Mouse (Mus musculus): ENCODE measurements around the gene Lhfp. TPM values are rescaled to one million over a fixed set of nuclear protein-coding genes. Genes with fewer than 3 reads are reported as not detected.

Lhfp gene
- polyA plus RNA-seq, 1 experiment from 2014 or later = 48.1 TPM

DNA sequence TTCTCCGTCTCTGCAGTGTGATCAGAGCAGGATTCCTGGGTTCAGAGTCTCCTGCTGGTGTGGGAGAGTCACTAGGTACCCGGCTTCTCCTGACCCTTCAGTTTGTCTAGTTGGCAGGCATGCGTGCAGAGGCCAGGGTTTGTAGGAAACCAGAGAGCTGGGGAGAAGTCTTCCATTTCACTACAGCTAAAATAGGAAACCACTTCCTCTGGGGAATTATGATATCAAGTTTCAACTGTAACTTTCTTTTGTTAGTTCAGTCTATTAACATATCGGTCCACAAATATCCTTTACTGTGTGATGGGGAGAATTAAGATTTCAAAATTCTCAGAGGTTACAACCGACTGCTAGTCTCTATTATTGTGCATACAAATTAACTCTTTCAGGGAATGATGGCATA is 5.3 kb upstream of the Lhfp start:
- Histone ChIP-seq H3K27me3 (ENCODE audit: control insufficient read depth, insufficient read depth, low read length) (no peaks in the 10 kb centered on the region; the same call in 1 of the 2 replicates), H3K27ac (replicated peaks; ENCODE audit: low read depth, low read length) (no peak overlapping the region), H3K9me3 (ENCODE audit: control insufficient read depth, low read length) (no peaks in the 10 kb centered on the region), H3K36me3 (ENCODE audit: control insufficient read depth, insufficient read depth, low read length) (no peaks in the 10 kb centered on the region), H3K4me3 (replicated peaks; ENCODE audit: low read depth, low read length) (no peak overlapping the region), H3K4me1 (ENCODE audit: control insufficient read depth, insufficient read depth, low read length) (0 out of 2 replicates have a peak, but pooled peaks cover 3% of the 10 kb centered on the region), H3K9ac (replicated peaks; ENCODE audit: low read length) (no peak overlapping the region), H3K4me2 (ENCODE audit: low read length) (no peak overlapping the region)
- DNase-seq = no peak
- WGBS = 80% methylated on average over 5 of the region's 5 CpGs
- no peak for ATAC-seq (ENCODE audit: low FRiP score, low TSS enrichment)

DNA sequence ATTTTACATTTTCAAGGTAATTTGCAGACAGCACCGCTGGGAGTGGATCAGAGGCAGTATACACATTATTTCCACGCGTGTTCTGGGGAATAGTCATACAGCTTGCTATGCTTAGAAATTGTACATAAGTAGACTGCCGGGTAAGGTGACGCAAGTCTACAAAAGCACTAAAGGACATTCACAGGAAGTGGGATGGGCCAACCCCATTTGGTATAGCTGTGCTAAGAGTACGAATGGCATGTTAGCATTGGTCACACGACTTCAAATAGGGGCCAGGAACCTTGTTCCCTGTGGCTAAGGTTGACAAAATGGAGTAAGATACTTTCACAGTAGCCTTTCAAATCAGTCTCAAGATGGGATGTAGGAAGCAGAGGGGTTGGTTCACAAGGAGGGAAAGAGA is 4.4 kb upstream of the Lhfp start:
- Histone ChIP-seq H3K9ac (replicated peaks; ENCODE audit: low read length) (no peak overlapping the region), H3K4me1 (ENCODE audit: control insufficient read depth, insufficient read depth, low read length) (0 out of 2 replicates have a peak, but pooled peaks cover 3% of the 10 kb centered on the region), H3K27me3 (ENCODE audit: control insufficient read depth, insufficient read depth, low read length) (no peaks in the 10 kb centered on the region; the same call in 1 of the 2 replicates), H3K27ac (replicated peaks; ENCODE audit: low read depth, low read length) (no peak overlapping the region), H3K9me3 (ENCODE audit: control insufficient read depth, low read length) (no peaks in the 10 kb centered on the region), H3K4me2 (ENCODE audit: low read length) (no peak overlapping the region), H3K36me3 (ENCODE audit: control insufficient read depth, insufficient read depth, low read length) (no peaks in the 10 kb centered on the region), H3K4me3 (replicated peaks; ENCODE audit: low read depth, low read length) (no peak overlapping the region)
- ATAC-seq (ENCODE audit: low FRiP score, low TSS enrichment) (no peak), DNase-seq (no peak)
- WGBS = 91% methylated on average over 7 of the region's 7 CpGs

DNA sequence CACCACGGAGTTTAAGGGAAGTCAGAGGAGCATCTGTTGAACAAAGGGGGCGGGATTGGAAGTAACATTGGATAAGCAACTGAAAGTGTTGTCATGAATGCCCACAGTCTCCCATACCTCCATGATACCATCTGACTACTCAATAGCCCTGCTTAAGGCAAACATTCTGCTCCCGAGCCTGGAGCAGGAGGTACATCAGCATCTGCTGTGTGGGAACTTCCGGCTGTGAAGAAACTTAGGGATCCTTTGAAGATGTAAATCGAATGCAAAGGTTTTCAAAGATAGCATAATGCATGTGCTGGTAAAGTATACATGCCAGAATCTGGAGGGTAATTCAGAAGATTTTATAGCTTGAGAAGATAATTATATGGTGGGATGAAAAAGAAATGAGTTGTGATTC is 2.4 kb upstream of the Lhfp start:
- no peak for DNase-seq
- no peak overlapping the region for H3K4me2 ChIP-seq (ENCODE audit: low read length)
- no peak overlapping the region for H3K9ac ChIP-seq (replicated peaks; ENCODE audit: low read length)
- 0 out of 2 replicates have a peak, but pooled peaks cover 14% of the 10 kb centered on the region for H3K4me1 ChIP-seq (ENCODE audit: control insufficient read depth, insufficient read depth, low read length)
- WGBS = 76% methylated on average over 5 of the region's 5 CpGs
- ATAC-seq (ENCODE audit: low FRiP score, low TSS enrichment) = no peak
- no peak overlapping the region for H3K27ac ChIP-seq (replicated peaks; ENCODE audit: low read depth, low read length)
- H3K27me3 ChIP-seq (ENCODE audit: control insufficient read depth, insufficient read depth, low read length) = no peaks in the 10 kb centered on the region; the same call in 1 of the 2 replicates
- H3K9me3 ChIP-seq (ENCODE audit: control insufficient read depth, low read length) = no peaks in the 10 kb centered on the region
- H3K4me3 ChIP-seq (replicated peaks; ENCODE audit: low read depth, low read length) = no peak overlapping the region
- no peaks in the 10 kb centered on the region for H3K36me3 ChIP-seq (ENCODE audit: control insufficient read depth, insufficient read depth, low read length)

DNA sequence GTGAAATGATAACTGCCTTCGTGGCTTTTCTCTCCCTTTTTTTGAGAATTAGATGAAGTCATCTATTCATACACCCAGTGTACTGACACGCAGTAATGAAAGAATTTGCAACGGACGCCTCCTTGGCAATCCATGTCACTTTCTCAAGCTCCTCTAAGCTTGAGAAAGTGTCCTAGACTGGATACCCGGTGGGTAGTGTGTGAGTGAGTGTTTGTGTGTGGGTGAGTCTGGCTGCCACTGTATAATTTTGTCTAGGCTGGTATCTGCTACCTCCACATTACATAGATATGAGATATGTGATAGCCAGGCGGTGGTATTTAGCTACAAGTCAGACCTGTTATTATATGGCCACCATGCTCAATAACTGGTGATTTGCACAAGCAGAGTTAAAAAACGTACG is 1.6 kb upstream of the Lhfp start:
- H3K9me3 ChIP-seq (ENCODE audit: control insufficient read depth, low read length) = no peaks in the 10 kb centered on the region
- no peak overlapping the region for H3K9ac ChIP-seq (replicated peaks; ENCODE audit: low read length)
- H3K36me3 ChIP-seq (ENCODE audit: control insufficient read depth, insufficient read depth, low read length) = no peaks in the 10 kb centered on the region
- no peaks in the 10 kb centered on the region; the same call in 1 of the 2 replicates for H3K27me3 ChIP-seq (ENCODE audit: control insufficient read depth, insufficient read depth, low read length)
- no peak overlapping the region for H3K4me3 ChIP-seq (replicated peaks; ENCODE audit: low read depth, low read length)
- DNase-seq (no peak), ATAC-seq (ENCODE audit: low FRiP score, low TSS enrichment) (no peak)
- H3K4me1 ChIP-seq (ENCODE audit: control insufficient read depth, insufficient read depth, low read length) = 0 out of 2 replicates have a peak, but pooled peaks cover 14% of the 10 kb centered on the region
- H3K27ac ChIP-seq (replicated peaks; ENCODE audit: low read depth, low read length) = no peak overlapping the region
- H3K4me2 ChIP-seq (ENCODE audit: low read length) = no peak overlapping the region
- WGBS = 70% methylated on average over 8 of the region's 8 CpGs

DNA sequence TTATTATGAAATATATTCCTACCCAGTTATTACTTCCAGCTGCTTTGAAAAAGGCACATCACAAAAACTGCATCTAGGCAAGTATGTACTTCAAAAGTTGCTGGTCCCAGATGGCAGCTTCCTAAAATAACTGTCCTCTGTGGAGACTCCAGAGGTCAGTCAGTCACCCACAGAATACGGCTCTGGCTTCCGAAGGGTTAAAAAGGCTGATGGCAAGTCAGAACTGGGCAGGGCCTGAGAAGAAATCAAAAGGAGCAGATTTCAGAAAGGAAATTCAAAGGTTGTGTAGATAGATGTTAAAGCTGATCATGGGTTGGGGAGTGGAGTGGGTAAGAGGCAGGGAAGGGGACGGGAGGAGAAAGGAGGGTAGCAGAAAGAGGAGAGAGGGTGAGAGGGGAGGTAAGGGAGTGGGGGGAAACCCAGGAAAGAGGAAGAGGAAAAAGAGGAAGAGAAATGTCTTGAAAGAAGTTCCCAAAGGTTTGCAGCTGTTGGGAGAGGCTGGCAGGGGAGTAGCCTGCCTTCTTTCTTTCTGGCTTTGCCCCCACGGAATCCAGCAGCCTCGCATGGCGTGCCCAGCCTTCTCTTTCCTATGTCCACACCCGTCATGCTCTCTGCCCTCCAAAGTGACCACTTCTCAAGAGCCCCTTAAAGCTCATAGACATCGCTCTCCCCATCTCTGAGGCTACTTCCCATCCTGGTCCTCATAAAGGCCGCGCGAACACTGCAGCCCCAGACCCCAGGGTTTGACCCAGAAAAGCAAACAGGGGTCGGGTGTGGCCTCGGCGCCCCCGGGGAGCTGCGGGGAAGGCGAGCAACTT is 526 bp upstream of the Lhfp start:
- H3K4me2 ChIP-seq (ENCODE audit: low read length) = peak overlapping the region; percentile 91
- peak; percentile 44; the same call in 1 of the 2 replicates for ATAC-seq (ENCODE audit: low FRiP score, low TSS enrichment)
- WGBS = 8% methylated on average over 17 of the region's 17 CpGs
- peak overlapping the region; percentile 71 for H3K9ac ChIP-seq (replicated peaks; ENCODE audit: low read length)
- H3K36me3 ChIP-seq (ENCODE audit: control insufficient read depth, insufficient read depth, low read length) = no peaks in the 10 kb centered on the region
- H3K4me3 ChIP-seq (replicated peaks; ENCODE audit: low read depth, low read length) = peak overlapping the region; percentile 61
- peak overlapping the region; percentile 67 for H3K27ac ChIP-seq (replicated peaks; ENCODE audit: low read depth, low read length)
- 0 out of 2 replicates have a peak, but pooled peaks cover 14% of the 10 kb centered on the region for H3K4me1 ChIP-seq (ENCODE audit: control insufficient read depth, insufficient read depth, low read length)
- DNase-seq = no peak
- no peaks in the 10 kb centered on the region; the same call in 1 of the 2 replicates for H3K27me3 ChIP-seq (ENCODE audit: control insufficient read depth, insufficient read depth, low read length)
- H3K9me3 ChIP-seq (ENCODE audit: control insufficient read depth, low read length) = no peaks in the 10 kb centered on the region

DNA sequence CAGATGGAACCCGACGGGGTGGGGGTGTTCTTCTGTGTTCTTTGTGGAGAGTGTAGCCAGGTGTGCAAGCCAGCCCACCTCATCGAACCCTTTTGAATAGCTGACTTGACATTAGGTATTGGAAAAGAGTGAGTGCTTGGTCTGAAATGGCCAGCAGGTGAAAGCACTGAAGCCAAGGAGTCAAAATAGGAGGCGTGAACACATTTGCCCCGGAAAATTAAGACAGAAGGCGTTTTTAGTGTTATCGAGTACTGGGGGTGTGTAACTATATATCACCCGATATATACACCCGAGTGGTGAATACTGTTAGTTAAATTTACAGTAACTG is 876 bp downstream of the Lhfp start:
- H3K27ac ChIP-seq (replicated peaks; ENCODE audit: low read depth, low read length) = no peak overlapping the region
- 27% methylated on average over 9 of the region's 9 CpGs for WGBS
- H3K9ac ChIP-seq (replicated peaks; ENCODE audit: low read length) = peak overlapping the region; percentile 71
- H3K9me3 ChIP-seq (ENCODE audit: control insufficient read depth, low read length) = no peaks in the 10 kb centered on the region
- H3K4me1 ChIP-seq (ENCODE audit: control insufficient read depth, insufficient read depth, low read length) = 0 out of 2 replicates have a peak, but pooled peaks cover 14% of the 10 kb centered on the region
- ATAC-seq (ENCODE audit: low FRiP score, low TSS enrichment) (no peak), DNase-seq (no peak)
- no peaks in the 10 kb centered on the region for H3K36me3 ChIP-seq (ENCODE audit: control insufficient read depth, insufficient read depth, low read length)
- H3K27me3 ChIP-seq (ENCODE audit: control insufficient read depth, insufficient read depth, low read length) = no peaks in the 10 kb centered on the region; the same call in 1 of the 2 replicates
- peak overlapping the region; percentile 61 for H3K4me3 ChIP-seq (replicated peaks; ENCODE audit: low read depth, low read length)
- H3K4me2 ChIP-seq (ENCODE audit: low read length) = peak overlapping the region; percentile 91

DNA sequence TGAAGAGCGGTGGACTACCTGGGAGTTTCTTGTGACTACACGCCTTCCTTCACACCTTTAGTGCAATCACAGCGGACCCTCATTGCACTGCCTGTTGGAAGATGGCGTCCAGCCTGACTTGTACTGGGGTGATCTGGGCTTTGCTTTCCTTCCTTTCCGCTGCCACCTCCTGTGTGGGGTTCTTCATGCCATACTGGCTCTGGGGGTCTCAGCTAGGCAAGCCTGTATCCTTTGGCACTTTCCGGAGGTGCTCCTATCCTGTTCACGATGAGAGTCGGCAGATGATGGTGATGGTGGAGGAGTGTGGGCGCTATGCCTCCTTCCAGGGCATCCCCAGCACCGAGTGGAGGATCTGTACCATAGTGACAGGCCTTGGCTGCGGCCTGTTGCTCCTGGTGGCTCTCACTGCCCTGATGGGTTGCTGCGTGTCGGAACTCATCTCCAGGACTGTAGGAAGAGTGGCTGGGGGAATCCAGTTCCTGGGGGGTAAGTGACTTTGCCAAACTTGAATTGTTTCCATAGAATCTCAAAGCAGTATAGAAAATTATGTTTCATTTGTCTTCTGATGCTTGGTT is 2.0 kb downstream of the Lhfp start:
- Histone ChIP-seq H3K4me1 (ENCODE audit: control insufficient read depth, insufficient read depth, low read length) (0 out of 2 replicates have a peak, but pooled peaks cover 14% of the 10 kb centered on the region), H3K4me2 (ENCODE audit: low read length) (peak overlapping the region; percentile 91), H3K36me3 (ENCODE audit: control insufficient read depth, insufficient read depth, low read length) (no peaks in the 10 kb centered on the region), H3K9ac (replicated peaks; ENCODE audit: low read length) (no peak overlapping the region), H3K4me3 (replicated peaks; ENCODE audit: low read depth, low read length) (peak overlapping the region; percentile 61), H3K9me3 (ENCODE audit: control insufficient read depth, low read length) (no peaks in the 10 kb centered on the region), H3K27ac (replicated peaks; ENCODE audit: low read depth, low read length) (no peak overlapping the region), H3K27me3 (ENCODE audit: control insufficient read depth, insufficient read depth, low read length) (no peaks in the 10 kb centered on the region; the same call in 1 of the 2 replicates)
- DNase-seq (no peak), ATAC-seq (ENCODE audit: low FRiP score, low TSS enrichment) (no peak)
- 92% methylated on average over 13 of the region's 13 CpGs for WGBS

DNA sequence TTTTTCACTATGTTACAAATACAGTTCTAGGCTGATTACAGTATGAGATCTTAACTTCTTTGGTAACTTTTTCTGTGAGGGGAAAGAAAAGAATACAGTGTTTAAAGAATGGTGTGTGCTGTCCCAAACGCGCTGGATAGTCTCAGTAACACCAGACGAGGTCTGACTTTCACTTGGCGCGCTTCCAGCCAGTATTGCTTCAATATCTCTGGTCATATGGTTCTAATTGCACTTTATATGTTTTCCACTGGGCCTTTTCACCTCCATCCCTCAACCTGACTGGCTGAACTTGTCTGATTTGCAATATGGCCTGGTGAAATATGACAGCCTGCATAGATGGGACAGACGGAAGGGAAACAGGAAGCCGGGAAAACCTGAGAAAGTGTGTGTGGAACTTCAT is 2.9 kb downstream of the Lhfp start:
- peak; percentile 30 for DNase-seq
- H3K4me1 ChIP-seq (ENCODE audit: control insufficient read depth, insufficient read depth, low read length) = 0 out of 2 replicates have a peak, but pooled peaks cover 11% of the 10 kb centered on the region
- H3K27me3 ChIP-seq (ENCODE audit: control insufficient read depth, insufficient read depth, low read length) = no peaks in the 10 kb centered on the region
- H3K27ac ChIP-seq (replicated peaks; ENCODE audit: low read depth, low read length) = no peak overlapping the region
- H3K9me3 ChIP-seq (ENCODE audit: control insufficient read depth, low read length) = no peaks in the 10 kb centered on the region
- ATAC-seq (ENCODE audit: low FRiP score, low TSS enrichment) = no peak
- peak overlapping the region; percentile 16; the same call in 1 of the 2 replicates for H3K4me3 ChIP-seq (replicated peaks; ENCODE audit: low read depth, low read length)
- H3K4me2 ChIP-seq (ENCODE audit: low read length) = peak overlapping the region; percentile 91
- 0 out of 2 replicates have a peak overlapping the region, but pooled peaks have one; percentile 4 for H3K9ac ChIP-seq (replicated peaks; ENCODE audit: low read length)
- 74% methylated on average over 7 of the region's 7 CpGs for WGBS
- no peaks in the 10 kb centered on the region for H3K36me3 ChIP-seq (ENCODE audit: control insufficient read depth, insufficient read depth, low read length)

All from midbrain, embryonic 14.5 days (tissue).